Mouse (Mus musculus) granulocyte monocyte progenitor cell, adult 5-6 weeks (primary cell): ENCODE data around the gene Lgi1. TPM values are rescaled to one million over a fixed set of nuclear protein-coding genes. Genes with fewer than 3 reads are reported as not detected.

Source experiments
- ATAC-seq: replicated peaks from 2 replicates; pipeline ENCODE4 v1.8.0; 2016; ENCODE audit warnings: mild to moderate bottlenecking, moderate TSS enrichment, inconsistent platforms; ENCODE audit not compliant: poor library complexity, severe bottlenecking
- total RNA-seq, 2 experiments: library from RNA; stranded (forward) in 1 of 2; stranded (reverse) in 1 of 2; fragments of 200-712, 200-1000 nt in 1 of 2; fragments of >200 nt in 1 of 2; fragmentation: Nextera tagmentation in 1 of 2; gene quantifications; 2 replicates each; pipeline ENCODE4 v1.2.3; 2014 to 2017

The Lgi1 gene
- total RNA-seq, 2 experiments from 2014 or later = not detected

- ATAC-seq = no peak
Measured at GRCm38 (mm10) chr19:38324147-38325028, 60.1 kb downstream of the Lgi1 start.

- ATAC-seq = no peak
Measured at GRCm38 (mm10) chr19:38325029-38325398, 60.7 kb downstream of the Lgi1 start.

GRCm38 (mm10) chr19:38325854-38326253 is 61.5 kb downstream of the Lgi1 start:
- ATAC-seq = no peak

GRCm38 (mm10) chr19:38327002-38327401 is 62.7 kb downstream of the Lgi1 start:
- no peak for ATAC-seq

- ATAC-seq = no peak
Measured at GRCm38 (mm10) chr19:38328010-38328409, 63.7 kb downstream of the Lgi1 start.

GRCm38 (mm10) chr19:38329257-38329656 is 64.9 kb downstream of the Lgi1 start:
- ATAC-seq = no peak

GRCm38 (mm10) chr19:38331072-38331471 is 66.7 kb downstream of the Lgi1 start:
- no peak for ATAC-seq

GRCm38 (mm10) chr19:38332245-38332644 is 67.9 kb downstream of the Lgi1 start:
- ATAC-seq = no peak

GRCm38 (mm10) chr19:38332820-38333219 is 68.5 kb downstream of the Lgi1 start:
- no peak for ATAC-seq

- no peak for ATAC-seq
Measured at GRCm38 (mm10) chr19:38336553-38336952, 72.2 kb downstream of the Lgi1 start.

- no peak for ATAC-seq
Measured at GRCm38 (mm10) chr19:38337332-38337731, 73.0 kb downstream of the Lgi1 start.

- no peak for ATAC-seq
Measured at GRCm38 (mm10) chr19:38339734-38340133, 75.4 kb downstream of the Lgi1 start.

- ATAC-seq = no peak
Measured at GRCm38 (mm10) chr19:38343246-38343645, 78.9 kb downstream of the Lgi1 start.

- no peak for ATAC-seq
Measured at GRCm38 (mm10) chr19:38348271-38349012, 84.1 kb downstream of the Lgi1 start.

GRCm38 (mm10) chr19:38349013-38349341 is 84.6 kb downstream of the Lgi1 start:
- ATAC-seq = no peak

GRCm38 (mm10) chr19:38351202-38351601 is 86.9 kb downstream of the Lgi1 start:
- ATAC-seq = no peak

GRCm38 (mm10) chr19:38351728-38352127 is 87.4 kb downstream of the Lgi1 start:
- ATAC-seq = no peak

GRCm38 (mm10) chr19:38352495-38353130 is 88.3 kb downstream of the Lgi1 start:
- ATAC-seq = peak; percentile 73

GRCm38 (mm10) chr19:38354279-38354678 is 89.9 kb downstream of the Lgi1 start:
- no peak for ATAC-seq

GRCm38 (mm10) chr19:38354819-38355360 is 90.6 kb downstream of the Lgi1 start:
- ATAC-seq = no peak
